In genomic region chr9:80188324-80188893, GRCm38 (mm10) we compare ENCODE assay signal across 23 mouse cellular contexts. TPM values are rescaled to one million over a fixed set of nuclear protein-coding genes. Genes with fewer than 3 reads are reported as not detected.
DNase-seq lines count a peak whose midpoint lies in the region; ATAC-seq and TF ChIP-seq lines count a peak whose summit lies in the region.
"Had no signal": no experiment of that assay in that cellular context is flagged by ENCODE, and none has a peak within 500 bp of the region (broad histone marks: within the 10 kb centered on the region; RNA-seq: fewer than 3 reads in every experiment).

No protein-coding gene starts in this region.

- H3K9ac ChIP-seq in midbrain, embryonic 11.5 days (ENCODE audit: low read length) = no peak overlapping the region
- H3K9ac ChIP-seq in midbrain, embryonic 16.5 days (ENCODE audit: low read depth, low read length) = no peak overlapping the region
- no peak overlapping the region for H3K9ac ChIP-seq in forebrain, embryonic 13.5 days
- H3K9ac ChIP-seq: limb, embryonic 15.5 days; liver, embryonic 15.5 days; midbrain, embryonic 13.5 days; neural tube, embryonic 15.5 days had no signal

- H3K36me3 ChIP-seq in kidney, adult 2 months (ENCODE audit: control insufficient read depth, insufficient read depth, low read length) = no peaks in the 10 kb centered on the region
- H3K36me3 ChIP-seq in midbrain, embryonic 11.5 days (ENCODE audit: control insufficient read depth, insufficient read depth, low read length) = no peaks in the 10 kb centered on the region
- H3K36me3 ChIP-seq in midbrain, embryonic 16.5 days (ENCODE audit: control insufficient read depth, insufficient read depth, low read length) = no peaks in the 10 kb centered on the region
- no peaks in the 10 kb centered on the region for H3K36me3 ChIP-seq in forebrain, embryonic 13.5 days (ENCODE audit: poor library complexity, severe bottlenecking)
- H3K36me3 ChIP-seq: limb, embryonic 15.5 days; liver, embryonic 15.5 days; midbrain, embryonic 13.5 days; neural tube, embryonic 15.5 days had no signal

- TF ChIP-seq POLR2A in kidney, adult 2 months (IDR thresholded peaks at IDR 0.05; ENCODE audit: low read depth, low read length) = no peak

- H3K27me3 ChIP-seq in kidney, adult 2 months (replicated peaks; ENCODE audit: control insufficient read depth, insufficient read depth, low read length) = no peaks in the 10 kb centered on the region
- no peaks in the 10 kb centered on the region for H3K27me3 ChIP-seq in midbrain, embryonic 11.5 days (ENCODE audit: control insufficient read depth, insufficient read depth, low read length)
- no peaks in the 10 kb centered on the region for H3K27me3 ChIP-seq in midbrain, embryonic 16.5 days (ENCODE audit: control insufficient read depth, insufficient read depth, low read depth, low read length)
- no peaks in the 10 kb centered on the region for H3K27me3 ChIP-seq in forebrain, embryonic 13.5 days
- H3K27me3 ChIP-seq: limb, embryonic 15.5 days; liver, embryonic 15.5 days; midbrain, embryonic 13.5 days; neural tube, embryonic 15.5 days had no signal

- no peak overlapping the region for H3K4me3 ChIP-seq in kidney, adult 2 months (ENCODE audit: insufficient read depth, low read depth, low read length)
- no peak overlapping the region for H3K4me3 ChIP-seq in midbrain, embryonic 11.5 days (ENCODE audit: low read depth, low read length)
- H3K4me3 ChIP-seq in midbrain, embryonic 16.5 days (ENCODE audit: low read depth, low read length) = no peak overlapping the region
- no peak overlapping the region for H3K4me3 ChIP-seq in forebrain, embryonic 13.5 days
- H3K4me3 ChIP-seq: erythroblast, embryonic 14.5 days; heart, adult 2 months; limb, embryonic 15.5 days; liver, embryonic 15.5 days; midbrain, embryonic 13.5 days; neural tube, embryonic 15.5 days had no signal

- H3K27ac ChIP-seq in kidney, adult 2 months (ENCODE audit: insufficient read depth, low read depth, low read length) = no peak overlapping the region
- no peak overlapping the region for H3K27ac ChIP-seq in midbrain, embryonic 11.5 days (ENCODE audit: low read depth, low read length)
- H3K27ac ChIP-seq in midbrain, embryonic 16.5 days (ENCODE audit: low read length) = no peak overlapping the region
- H3K27ac ChIP-seq in forebrain, embryonic 13.5 days = no peak overlapping the region
- H3K27ac ChIP-seq: heart, adult 2 months; hindbrain, postnatal 0 days; limb, embryonic 15.5 days; liver, embryonic 15.5 days; macrophage; midbrain, embryonic 13.5 days; neural tube, embryonic 15.5 days had no signal

- H3K4me2 ChIP-seq in midbrain, embryonic 11.5 days = no peak overlapping the region
- H3K4me2 ChIP-seq in midbrain, embryonic 16.5 days (ENCODE audit: low read length) = no peak overlapping the region
- H3K4me2 ChIP-seq in forebrain, embryonic 13.5 days = no peak overlapping the region
- H3K4me2 ChIP-seq: limb, embryonic 15.5 days; liver, embryonic 15.5 days; midbrain, embryonic 13.5 days; neural tube, embryonic 15.5 days had no signal

- peak; percentile 64 for ATAC-seq in midbrain, embryonic 11.5 days (ENCODE audit: low FRiP score)
- ATAC-seq in midbrain, embryonic 16.5 days = no peak
- ATAC-seq in forebrain, embryonic 13.5 days = peak; percentile 68
- ATAC-seq in activated CD4-positive, CD25-positive, alpha-beta regulatory T cell, adult 4 months = no peak
- ATAC-seq: hindbrain, postnatal 0 days; intestine, postnatal 0 days; midbrain, embryonic 13.5 days had no signal

- WGBS in kidney, adult 2 months = 36% methylated on average over 5 of the region's 5 CpGs
- 38% methylated on average over 5 of the region's 5 CpGs for WGBS in midbrain, embryonic 11.5 days
- WGBS in midbrain, embryonic 16.5 days = 30% methylated on average over 5 of the region's 5 CpGs
- 22% methylated on average over 5 of the region's 5 CpGs for WGBS in forebrain, embryonic 13.5 days

- peak; percentile 61 for DNase-seq in kidney, adult 2 months
- no peak for DNase-seq in kidney, adult 18-20 months
- DNase-seq in midbrain, embryonic 11.5 days (ENCODE audit: low spot score, missing footprints) = no peak
- no peak for DNase-seq in left cerebral cortex, adult 18-20 months (ENCODE audit: low spot score in 2 of 2)
- DNase-seq: adrenal gland, postnatal 10 days; cerebellum, adult 18-20 months; cerebellum, postnatal 36 days; gastrocnemius, postnatal 10 days; heart, adult 2 months; heart, postnatal 36 days; right cerebral cortex, postnatal 25 days; thymus, adult 18-20 months had no signal

- no peaks in the 10 kb centered on the region for H3K9me3 ChIP-seq in midbrain, embryonic 11.5 days (ENCODE audit: control insufficient read depth, low read length)
- H3K9me3 ChIP-seq in midbrain, embryonic 16.5 days (replicated peaks; ENCODE audit: control insufficient read depth, low read length, poor library complexity, severe bottlenecking) = no peaks in the 10 kb centered on the region
- no peaks in the 10 kb centered on the region for H3K9me3 ChIP-seq in forebrain, embryonic 13.5 days (replicated peaks)
- H3K9me3 ChIP-seq: limb, embryonic 15.5 days; liver, embryonic 15.5 days; midbrain, embryonic 13.5 days; neural tube, embryonic 15.5 days had no signal

- TF ChIP-seq CTCF in kidney, adult 2 months (conservative IDR thresholded peaks at IDR 0.05; ENCODE audit: insufficient read depth, insufficient read length, low read depth, low read length) = no peak

- H3K4me1 ChIP-seq in kidney, adult 2 months (ENCODE audit: control insufficient read depth, insufficient read depth, low read length) = peaks cover 39% of the 10 kb centered on the region
- H3K4me1 ChIP-seq in midbrain, embryonic 11.5 days (ENCODE audit: control insufficient read depth, insufficient read depth, low read length) = no peaks in the 10 kb centered on the region
- H3K4me1 ChIP-seq in midbrain, embryonic 16.5 days (ENCODE audit: control insufficient read depth, insufficient read depth, low read length) = no peaks in the 10 kb centered on the region
- H3K4me1 ChIP-seq in forebrain, embryonic 13.5 days = no peaks in the 10 kb centered on the region
- H3K4me1 ChIP-seq: limb, embryonic 15.5 days; liver, embryonic 15.5 days; midbrain, embryonic 13.5 days; neural tube, embryonic 15.5 days had no signal

RNA-seq across cellular contexts. Expression of gene Myo6, which starts 23.6 kb away (rescaled TPM):
- 75.7 and 76.4 TPM in 2 replicates for polyA plus RNA-seq in kidney, adult 2 months (2012; rRNA removed)
- 11.1 and 14.4 TPM in 2 replicates for polyA plus RNA-seq in midbrain, embryonic 11.5 days (2014; fragmentation: Nextera tagmentation; extraction: Ambion mirVana)
- polyA plus RNA-seq in midbrain, embryonic 16.5 days (2015; fragmentation: Nextera tagmentation; extraction: Ambion mirVana) = 20.3 and 22.7 TPM in 2 replicates
- polyA plus RNA-seq in forebrain, embryonic 13.5 days (2015; fragmentation: Nextera tagmentation; extraction: Ambion mirVana) = 12.4 and 14.0 TPM in 2 replicates
- total RNA-seq in left cerebral cortex, adult 18-20 months (2021) = 10 to 100 TPM; 57.4 to 60.5 TPM
- 10 to 100 TPM; 24.1 to 31.3 TPM for polyA plus RNA-seq in activated CD4-positive, CD25-positive, alpha-beta regulatory T cell, adult 4 months (2017; shearing (Covaris generic))

Comparison
In these comparisons a context has a peak if more than half of its experiments do, and no peak if none do; other contexts are left out.
1. ATAC-seq: peak in midbrain, embryonic 11.5 days (single experiment) and forebrain, embryonic 13.5 days (single experiment); none in midbrain, embryonic 16.5 days (single experiment) and activated CD4-positive, CD25-positive, alpha-beta regulatory T cell, adult 4 months (single experiment).